Mouse (Mus musculus): ENCODE measurements around the gene Casp3.
A peak's percentile ranks its signal among the peaks of the same experiment; 100 is the strongest.

The Casp3 gene

DNA sequence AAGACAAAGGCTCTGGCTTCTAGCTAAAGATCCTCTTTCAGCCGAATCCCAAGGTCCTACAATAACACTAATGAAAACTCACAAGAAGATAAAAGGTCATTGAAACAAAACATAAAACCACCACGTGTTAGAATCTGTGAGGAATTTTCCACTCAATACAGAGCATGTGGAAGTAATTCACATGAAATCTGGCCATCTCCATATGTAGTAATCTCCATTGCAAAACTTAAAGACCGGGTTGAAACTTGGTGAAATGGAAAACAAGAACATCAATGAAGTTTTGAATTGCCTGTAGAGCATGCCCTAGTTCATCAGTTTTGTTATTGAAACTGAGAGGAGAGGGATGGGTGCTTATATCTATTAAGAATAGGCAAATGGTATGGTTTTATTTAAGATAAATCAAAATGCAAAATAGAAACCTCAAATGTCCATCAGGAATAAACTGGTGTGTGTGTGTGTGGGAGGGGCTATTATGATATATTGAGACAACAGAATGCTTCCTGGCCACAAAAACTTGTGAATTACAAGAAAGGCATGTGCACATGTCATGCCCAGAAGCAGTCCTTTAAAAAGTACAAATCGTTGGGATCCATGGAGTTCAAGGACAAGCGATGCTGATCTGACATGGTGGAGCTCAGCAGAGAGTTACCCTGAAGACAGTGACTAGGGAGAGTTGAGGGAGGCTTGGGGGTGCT lies 63.7 kb downstream of the Casp3 start:
- no peak for DNase-seq (ENCODE audit: low spot score in 2 of 2)

DNA sequence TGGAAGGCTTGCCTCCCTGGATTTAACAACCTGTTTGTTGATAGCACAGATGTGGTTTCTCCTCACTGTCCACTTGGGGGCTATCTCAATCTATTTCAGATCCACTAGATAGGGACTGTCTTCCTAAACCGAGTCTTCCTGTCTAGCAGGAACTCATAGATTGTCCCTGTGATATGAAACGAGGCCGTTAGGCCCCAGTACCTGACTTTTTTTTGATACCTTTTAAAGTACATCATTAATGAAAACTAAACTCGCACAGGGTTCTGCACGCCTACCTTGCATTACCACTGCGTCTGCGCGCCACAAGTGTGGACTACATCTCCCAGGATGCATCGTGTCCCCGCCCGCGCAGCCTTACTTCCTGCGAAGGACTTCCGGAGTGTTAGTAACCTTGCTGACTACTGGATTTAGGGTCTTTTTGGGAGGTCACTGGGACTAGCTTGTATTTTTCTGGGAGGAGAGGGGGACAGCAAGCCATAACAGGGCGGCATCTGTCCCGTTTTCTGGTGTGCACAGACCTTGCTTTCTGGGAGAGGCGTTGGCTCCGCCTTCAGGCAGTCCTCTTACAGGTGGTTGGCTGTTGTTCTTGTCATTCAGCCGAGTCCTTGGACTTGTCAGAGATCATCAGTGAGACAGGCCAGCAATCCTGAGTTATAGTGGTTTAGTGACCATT lies 69.7 kb downstream of the Casp3 start:
- DNase-seq (ENCODE audit: low spot score in 2 of 2), result peak; percentile 94 to 98
